Mouse (Mus musculus) CH12.LX (cell line): ENCODE measurements around the gene Klhdc10. TPM values are rescaled to one million over a fixed set of nuclear protein-coding genes. Genes with fewer than 3 reads are reported as not detected.

ENCODE experiments used
- DNase-seq: peaks from one replicate; pipeline ENCODE4 v3.0.0-alpha.2; 2013; ENCODE audit errors: extremely low read depth
- H3K27ac ChIP-seq: 2 replicates; pipeline ENCODE4 v1.5.1; 2012; ENCODE audit warnings: low read depth, mild to moderate bottlenecking, control low read depth, moderate library complexity; ENCODE audit not compliant: insufficient read depth
- H3K27me3 ChIP-seq: replicated peaks from 2 replicates; pipeline ENCODE3; 2012; ENCODE audit warnings: inconsistent platforms
- H3K36me3 ChIP-seq, 2 experiments: replicated peaks in 1 of 2; 2 replicates each; pipeline versions ENCODE3 to v1.6.1; 2012; ENCODE audit warnings: inconsistent platforms in 1 of 2, low read length in 1 of 2, mild to moderate bottlenecking in 1 of 2, mixed read lengths in 1 of 2, moderate library complexity in 1 of 2; ENCODE audit not compliant: control insufficient read depth in 1 of 2, insufficient read depth in 1 of 2
- H3K4me1 ChIP-seq, 2 experiments: 2 replicates each; pipeline ENCODE4 v1.6.1; 2012; ENCODE audit warnings: inconsistent platforms in 1 of 2, moderate library complexity in 1 of 2; ENCODE audit not compliant: insufficient read depth in 2 of 2, control insufficient read depth in 1 of 2
- H3K4me2 ChIP-seq: 2 replicates; pipeline ENCODE4 v1.6.1; 2012; ENCODE audit warnings: low read depth, mild to moderate bottlenecking, control low read depth; ENCODE audit not compliant: poor library complexity, insufficient read depth, severe bottlenecking
- H3K4me3 ChIP-seq, 3 experiments: fragments of 150-350 bp in 1 of 3; sonication (generic) in 1 of 3; replicated peaks in 1 of 3; 2 replicates each; pipeline versions ENCODE3 to v1.5.1; 2011 to 2012; ENCODE audit warnings: low read depth in 2 of 3, low read length in 2 of 3, mild to moderate bottlenecking in 2 of 3, moderate library complexity in 2 of 3, control low read depth in 1 of 3, improper control_type of control experiment in 1 of 3, inconsistent platforms in 1 of 3, mixed read lengths in 1 of 3; ENCODE audit not compliant: poor library complexity in 1 of 3
- H3K79me2 ChIP-seq: replicated peaks from 2 replicates; pipeline ENCODE4 v1.6.1; 2012; ENCODE audit warnings: mild to moderate bottlenecking, moderate library complexity; ENCODE audit not compliant: control insufficient read depth, poor library complexity, insufficient read depth, severe bottlenecking; ENCODE audit errors: extremely low read depth
- H3K9ac ChIP-seq: 2 replicates; pipeline ENCODE4 v1.6.1; 2012; ENCODE audit warnings: low read depth, mild to moderate bottlenecking, control low read depth, moderate library complexity; ENCODE audit not compliant: insufficient read depth
- H3K9me3 ChIP-seq: replicated peaks from 2 replicates; pipeline ENCODE3; 2012; ENCODE audit warnings: low read length, inconsistent platforms, mixed read lengths
- BHLHE40 ChIP-seq: IDR thresholded peaks from 2 replicates; pipeline ENCODE4 v1.6.1; 2011; ENCODE audit warnings: mild to moderate bottlenecking, low read depth, low read length, improper control_type of control experiment
- CHD1 ChIP-seq: IDR thresholded peaks from 2 replicates; pipeline ENCODE4 v1.6.1; 2012; ENCODE audit warnings: low read depth, low read length, improper control_type of control experiment, inconsistent platforms
- CHD2 ChIP-seq: IDR thresholded peaks from 2 replicates; pipeline ENCODE4 v1.6.1; 2011; ENCODE audit warnings: low read length, improper control_type of control experiment
- CTCF ChIP-seq, 2 experiments: IDR thresholded peaks in 1 of 2; conservative IDR thresholded peaks in 1 of 2; 2 replicates each; pipeline ENCODE4 v1.5.1; 2011 to 2012; ENCODE audit warnings: low read depth in 2 of 2, low read length in 2 of 2, improper control_type of control experiment in 1 of 2, inconsistent platforms in 1 of 2, mild to moderate bottlenecking in 1 of 2, moderate library complexity in 1 of 2
- E2F4 ChIP-seq: IDR thresholded peaks from 2 replicates; pipeline ENCODE4 v1.6.1; 2011; ENCODE audit warnings: low read depth, low read length, improper control_type of control experiment; ENCODE audit not compliant: insufficient replicate concordance
- ELF1 ChIP-seq: IDR thresholded peaks from 2 replicates; pipeline ENCODE4 v1.6.1; 2014; ENCODE audit warnings: low read depth, mild to moderate bottlenecking, inconsistent platforms, low read length, improper control_type of control experiment
- EP300 ChIP-seq: IDR thresholded peaks from 2 replicates; pipeline ENCODE4 v1.6.1; 2011; ENCODE audit warnings: low read length, improper control_type of control experiment
- ETS1 ChIP-seq: conservative IDR thresholded peaks from 2 replicates; pipeline ENCODE4 v1.6.1; 2012; ENCODE audit warnings: low read depth, mild to moderate bottlenecking, inconsistent platforms, low read length, improper control_type of control experiment, moderate library complexity
- GABPA ChIP-seq: IDR thresholded peaks from 2 replicates; pipeline ENCODE4 v1.6.1; 2012; ENCODE audit warnings: low read depth, low read length, improper control_type of control experiment, inconsistent platforms; ENCODE audit not compliant: insufficient replicate concordance
- HCFC1 ChIP-seq: IDR thresholded peaks from 2 replicates; pipeline ENCODE4 v1.6.1; 2012; ENCODE audit warnings: low read depth, mild to moderate bottlenecking, inconsistent platforms, low read length, improper control_type of control experiment
- JUN ChIP-seq: IDR thresholded peaks from 2 replicates; pipeline ENCODE4 v1.6.1; 2011; ENCODE audit warnings: low read depth, mild to moderate bottlenecking, low read length, improper control_type of control experiment, moderate library complexity; ENCODE audit not compliant: insufficient read depth
- JUND ChIP-seq: conservative IDR thresholded peaks from 2 replicates; pipeline ENCODE4 v1.6.1; 2011; ENCODE audit warnings: low read depth, low read length, improper control_type of control experiment
- KAT2A ChIP-seq: IDR thresholded peaks from 2 replicates; pipeline ENCODE4 v1.6.1; 2012; ENCODE audit warnings: low read length, improper control_type of control experiment, inconsistent platforms; ENCODE audit not compliant: insufficient replicate concordance
- MAX ChIP-seq: IDR thresholded peaks from 2 replicates; pipeline ENCODE4 v1.6.1; 2011; ENCODE audit warnings: low read length, improper control_type of control experiment
- MAZ ChIP-seq: IDR thresholded peaks from 2 replicates; pipeline ENCODE4 v1.6.1; 2012; ENCODE audit warnings: low read depth, mild to moderate bottlenecking, inconsistent platforms, low read length, improper control_type of control experiment, moderate library complexity
- MEF2A ChIP-seq: IDR thresholded peaks from 2 replicates; pipeline ENCODE4 v1.6.1; 2014; ENCODE audit warnings: low read depth, mild to moderate bottlenecking, inconsistent platforms, low read length, improper control_type of control experiment, borderline replicate concordance
- MXI1 ChIP-seq: IDR thresholded peaks from 2 replicates; pipeline ENCODE4 v1.6.1; 2011; ENCODE audit warnings: mild to moderate bottlenecking, low read depth, low read length, improper control_type of control experiment
- MYC ChIP-seq: IDR thresholded peaks from 2 replicates; pipeline ENCODE4 v1.6.1; 2011; ENCODE audit warnings: low read depth, mild to moderate bottlenecking, improper control_type of control experiment, low read length
- NELFE ChIP-seq: IDR thresholded peaks from 2 replicates; pipeline ENCODE4 v1.6.1; 2011; ENCODE audit warnings: low read depth, low read length, improper control_type of control experiment
- NRF1 ChIP-seq: IDR thresholded peaks from 2 replicates; pipeline ENCODE4 v1.6.1; 2014; ENCODE audit warnings: low read depth, mild to moderate bottlenecking, inconsistent platforms, low read length, improper control_type of control experiment, moderate library complexity
- PAX5 ChIP-seq: IDR thresholded peaks from 2 replicates; pipeline ENCODE4 v1.6.1; 2012; ENCODE audit warnings: low read length, inconsistent platforms, mixed read lengths
- POLR2A ChIP-seq: IDR thresholded peaks from 2 replicates; pipeline ENCODE4 v1.6.1; 2011; ENCODE audit warnings: low read depth, mild to moderate bottlenecking, improper control_type of control experiment, low read length
- POLR2AphosphoS2 ChIP-seq: IDR thresholded peaks from 2 replicates; pipeline ENCODE4 v1.6.1; 2011; ENCODE audit warnings: low read depth, low read length, improper control_type of control experiment
- RCOR1 ChIP-seq: conservative IDR thresholded peaks from 2 replicates; pipeline ENCODE4 v1.6.1; 2012; ENCODE audit warnings: low read depth, mild to moderate bottlenecking, inconsistent platforms, low read length, improper control_type of control experiment
- SMC3 ChIP-seq: IDR thresholded peaks from 2 replicates; pipeline ENCODE4 v1.6.1; 2011; ENCODE audit warnings: low read depth, low read length, improper control_type of control experiment
- TBP ChIP-seq: conservative IDR thresholded peaks from 2 replicates; pipeline ENCODE4 v1.6.1; 2011; ENCODE audit warnings: low read depth, low read length, improper control_type of control experiment
- TCF12 ChIP-seq: IDR thresholded peaks from 2 replicates; pipeline ENCODE4 v1.6.1; 2014; ENCODE audit warnings: low read depth, mild to moderate bottlenecking, inconsistent platforms, low read length, improper control_type of control experiment
- UBTF ChIP-seq: IDR thresholded peaks from 2 replicates; pipeline ENCODE4 v1.6.1; 2012; ENCODE audit warnings: low read depth, mild to moderate bottlenecking, inconsistent platforms, low read length, improper control_type of control experiment, moderate library complexity
- USF1 ChIP-seq: IDR thresholded peaks from 2 replicates; pipeline ENCODE4 v1.6.1; 2014; ENCODE audit warnings: low read depth, mild to moderate bottlenecking, inconsistent platforms, low read length, improper control_type of control experiment
- ZC3H11A ChIP-seq: IDR thresholded peaks from 2 replicates; pipeline ENCODE4 v1.6.1; 2012; ENCODE audit warnings: low read depth, mild to moderate bottlenecking, inconsistent platforms, low read length, improper control_type of control experiment
- ZKSCAN1 ChIP-seq: IDR thresholded peaks from 2 replicates; pipeline ENCODE4 v1.6.1; 2012; ENCODE audit warnings: low read depth, inconsistent platforms, low read length, improper control_type of control experiment, borderline replicate concordance
- ZNF384 ChIP-seq: IDR thresholded peaks from 2 replicates; pipeline ENCODE4 v1.6.1; 2012; ENCODE audit warnings: low read depth, low read length, improper control_type of control experiment, inconsistent platforms
- dilution Hi-C: fragments of 300-500 bp; cut with MboI; formaldehyde crosslinking; loops from 2 replicates; pipeline ENCODE4 v1.14.3; 2020; ENCODE audit warnings: low sequenced_read_pairs; ENCODE audit not compliant: extremely low pct_unique_long_range_greater_than_20kb, extremely low pct_ligation_motif_present
- in situ Hi-C: fragments of 300-500 bp; cut with MboI; formaldehyde crosslinking; loops from 3 replicates; pipeline ENCODE4 v1.14.3; 2019; ENCODE audit warnings: low sequenced_read_pairs, low pct_ligation_motif_present, low pct_unique_long_range_greater_than_20kb, mixed read lengths
- polyA plus RNA-seq: library from polyadenylated mRNA; unstranded; fragments of >175 nt; gene quantifications from 2 replicates; pipeline ENCODE4 v1.2.1, GENCODE M21; 2012; ENCODE audit warnings: low read depth; ENCODE audit not compliant: insufficient read length
- total RNA-seq, 2 experiments: library from RNA; depleted of rRNA; stranded (reverse); fragments of 300-350 nt in 1 of 2; fragments of >200 nt in 1 of 2; gene quantifications; 2 replicates each; pipeline ENCODE4 v1.2.3; 2012 to 2014

Gene Klhdc10
- total and polyA plus RNA-seq, 3 experiments, result 22.1 to 30.6 (median 29.6) TPM

DNA sequence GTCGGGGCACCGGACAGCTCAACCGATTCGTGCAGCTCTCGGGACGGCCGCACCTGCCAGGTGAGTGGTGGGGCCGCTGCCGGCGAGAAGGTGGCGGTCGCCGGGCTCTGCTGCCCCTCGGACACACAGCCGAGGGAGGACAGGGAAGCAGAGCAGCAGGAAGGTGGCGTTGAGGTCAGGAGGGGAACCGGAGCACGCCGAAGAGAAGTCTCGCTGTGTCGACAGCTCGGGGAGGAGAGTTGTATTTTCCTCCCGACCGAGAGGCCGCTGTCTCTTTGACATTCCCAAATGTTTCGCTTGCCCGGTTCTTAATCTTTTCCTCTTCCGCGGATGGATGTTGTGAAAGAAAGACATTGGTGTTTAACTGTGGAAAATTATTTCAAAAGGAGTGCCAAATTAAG is 423 bp downstream of the Klhdc10 start:
- peak overlapping the region; percentile 62 for H3K9ac ChIP-seq
- dilution Hi-C loops, result no loop called here
- H3K9me3 ChIP-seq, result no peaks in the 10 kb centered on the region
- H3K27ac ChIP-seq, result peak overlapping the region; percentile 22; the same call in 1 of the 2 replicates
- peak overlapping the region; percentile 67 for H3K4me2 ChIP-seq
- in situ Hi-C loops, result loop anchor here (25.0 kb wide), 1 partner anchor 585 kb away; no protein-coding TSS in a partner anchor
- H3K79me2 ChIP-seq, result peaks cover 15% of the 10 kb centered on the region
- H3K4me3 ChIP-seq, result peak overlapping the region; percentile 62 to 88 (median 85)
- peaks cover 5% of the 10 kb centered on the region for H3K27me3 ChIP-seq
- H3K4me1 ChIP-seq, result peaks cover 3 to 23% of the 10 kb centered on the region in 2 experiments; a peak in 3 of 4 replicates
- peak; percentile 34 for DNase-seq
- H3K36me3 ChIP-seq, result peaks cover 0 to 4% of the 10 kb centered on the region in 2 experiments
- TF ChIP-seq CTCF (conservative IDR thresholded peaks at IDR 0.05 in 1 of 2, IDR thresholded peaks at IDR 0.05 in 1 of 2; ENCODE audit: low read depth in 2 of 2, low read length in 2 of 2) (no peak), MAX (0 out of 2 replicates have a peak, but pooled peaks have one; percentile 24), CHD2 (no peak), NELFE (peak; percentile 4; the same call in 1 of the 2 replicates), EP300 (no peak), KAT2A (no peak), UBTF (0 out of 2 replicates have a peak, but pooled peaks have one; percentile 17), TCF12 (no peak), RCOR1 (no peak), TBP (no peak), ZNF384 (no peak), SMC3 (no peak), GABPA (no peak), BHLHE40 (no peak), MEF2A (no peak)

DNA sequence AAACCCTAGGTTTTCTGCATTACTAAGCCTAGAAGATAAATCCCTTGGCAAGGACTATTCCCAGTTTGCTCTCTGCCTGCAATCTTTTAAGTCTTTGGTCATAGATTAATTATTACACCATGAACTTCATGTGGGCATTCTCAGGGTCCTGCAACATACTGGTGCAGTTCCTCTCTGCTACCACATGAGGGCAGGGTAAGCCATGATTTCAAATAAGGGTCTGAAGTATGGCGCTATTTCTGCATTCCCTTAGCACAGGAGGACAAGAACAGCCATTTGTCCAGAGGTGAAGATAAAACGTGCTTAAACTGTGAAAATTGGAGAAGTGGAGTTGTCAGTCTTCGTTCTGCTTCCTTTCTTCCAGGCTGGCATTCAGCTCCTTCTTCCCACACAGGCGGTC is 1.8 kb downstream of the Klhdc10 start:
- in situ Hi-C loops, result loop anchor here (25.0 kb wide), 1 partner anchor 584 kb away; no protein-coding TSS in a partner anchor
- H3K9ac ChIP-seq, result no peak overlapping the region
- peak overlapping the region in 1 of 3 experiments; percentile 29 for H3K4me3 ChIP-seq
- H3K27ac ChIP-seq, result no peak overlapping the region
- peaks cover 0 to 7% of the 10 kb centered on the region in 2 experiments for H3K36me3 ChIP-seq
- H3K4me1 ChIP-seq, result peaks cover 3 to 23% of the 10 kb centered on the region in 2 experiments; a peak in 3 of 4 replicates
- DNase-seq, result peak; percentile 74
- H3K9me3 ChIP-seq, result no peaks in the 10 kb centered on the region
- peaks cover 4% of the 10 kb centered on the region for H3K27me3 ChIP-seq
- H3K4me2 ChIP-seq, result peak overlapping the region; percentile 57; the same call in 1 of the 2 replicates
- H3K79me2 ChIP-seq, result peaks cover 15% of the 10 kb centered on the region
- dilution Hi-C loops, result no loop called here
- TF ChIP-seq RCOR1, result no peak
- TF ChIP-seq BHLHE40, result no peak
- no peak for TF ChIP-seq KAT2A
- no peak for TF ChIP-seq ETS1
- TF ChIP-seq POLR2AphosphoS2, result no peak
- TF ChIP-seq CHD2, result no peak
- TF ChIP-seq HCFC1, result no peak
- TF ChIP-seq USF1, result no peak
- no peak for TF ChIP-seq CHD1
- TF ChIP-seq PAX5, result no peak
- no peak for TF ChIP-seq POLR2A
- TF ChIP-seq NELFE, result no peak; the same call in 1 of the 2 replicates
- TF ChIP-seq MYC, result no peak
- TF ChIP-seq JUN, result no peak
- TF ChIP-seq MEF2A, result no peak
- no peak for TF ChIP-seq MAZ
- no peak; the same call in 1 of the 2 replicates for TF ChIP-seq E2F4
- no peak for TF ChIP-seq MXI1
- TF ChIP-seq ZKSCAN1, result no peak
- TF ChIP-seq JUND, result no peak
- TF ChIP-seq EP300, result no peak
- TF ChIP-seq NRF1, result no peak
- TF ChIP-seq ZC3H11A, result peak; percentile 30; the same call in 1 of the 2 replicates
- TF ChIP-seq ELF1, result no peak
